In the genomic region with DNA sequence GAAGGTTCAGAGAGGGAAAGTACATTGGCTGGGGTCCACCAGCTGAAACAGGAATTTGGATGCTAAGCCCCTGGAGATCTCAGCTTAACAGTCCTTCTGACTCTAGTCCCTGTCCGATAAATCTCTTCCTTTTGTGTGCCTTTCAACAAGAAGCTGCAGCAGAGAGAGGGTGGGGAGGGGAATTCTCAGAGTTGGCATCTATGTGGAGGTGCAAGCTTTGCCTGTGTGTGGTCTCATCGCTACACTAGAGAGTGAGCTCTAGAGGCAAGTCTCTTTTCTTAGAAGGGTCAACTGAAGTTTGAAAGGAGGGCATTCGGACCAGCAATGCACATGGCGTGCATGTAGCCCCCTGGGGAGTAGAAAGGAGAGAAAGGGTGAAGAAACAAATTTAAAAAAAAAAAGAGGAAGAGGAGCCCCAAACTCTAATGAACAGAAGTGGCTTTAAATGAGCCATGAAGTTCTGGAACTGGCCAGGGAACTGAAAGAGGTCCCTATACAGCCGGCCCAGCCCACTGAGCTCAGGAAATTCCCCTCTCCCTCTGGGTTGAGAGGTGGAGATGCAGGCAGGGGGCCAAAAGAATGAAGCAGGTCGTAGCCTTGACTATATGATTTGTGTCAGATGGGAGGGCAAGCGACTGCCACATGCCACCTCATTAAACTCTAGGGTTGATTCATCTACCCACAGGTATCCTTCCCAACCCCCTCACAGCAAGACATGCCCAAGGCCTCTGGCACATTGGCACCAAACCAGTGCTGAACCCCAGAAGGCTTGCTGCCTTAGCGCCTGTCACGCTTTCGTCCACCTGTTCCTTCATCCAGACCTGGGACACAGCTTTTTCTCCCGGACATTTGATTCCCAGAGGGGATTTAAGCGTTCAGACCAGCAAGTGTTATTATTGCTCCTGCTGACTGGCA, we compare ENCODE assay signal across 8 mouse cellular contexts. TPM values are rescaled to one million over a fixed set of nuclear protein-coding genes. Genes with fewer than 3 reads are reported as not detected.
DNase-seq lines count a peak whose midpoint lies in the region; ATAC-seq and TF ChIP-seq lines count a peak whose summit lies in the region.

No protein-coding gene starts in this region.

- no peak for DNase-seq in left cerebral cortex, adult 2 months (ENCODE audit: extremely low spot score in 1 of 2, low spot score in 2 of 2)
- no peak for DNase-seq in left cerebral cortex, adult 8-10 months (ENCODE audit: low spot score in 2 of 2)
- DNase-seq in cerebellum, postnatal 14 days = peak; percentile 63 to 71
- no peak for DNase-seq in hindbrain, embryonic 14.5 days (ENCODE audit: low spot score)
- peak; percentile 44 for DNase-seq in retina, postnatal 1 day
- no peak for DNase-seq in yolk sac, embryonic 10.5 days (ENCODE audit: low spot score)
- DNase-seq in urinary bladder, adult 2 months (ENCODE audit: low spot score) = no peak

- H3K27ac ChIP-seq in left cerebral cortex, adult 2 months = peak overlapping the region; percentile 89; the same call in 1 of the 2 replicates
- H3K27ac ChIP-seq in hindbrain, embryonic 14.5 days = no peak overlapping the region

- ATAC-seq in hindbrain, embryonic 14.5 days (ENCODE audit: low FRiP score) = no peak
- ATAC-seq in inflammation-experienced regulatory T-cells, adult 6 months = no peak

- no peaks in the 10 kb centered on the region for H3K36me3 ChIP-seq in hindbrain, embryonic 14.5 days (replicated peaks; ENCODE audit: control insufficient read depth, insufficient read depth)

- intact Hi-C loops in left cerebral cortex, adult 2 months (cut with DNase I) = no loop called here

- no peaks in the 10 kb centered on the region for H3K9me3 ChIP-seq in hindbrain, embryonic 14.5 days (ENCODE audit: control insufficient read depth, low read length)

- WGBS in hindbrain, embryonic 14.5 days = 18% methylated on average over 12 of the region's 12 CpGs

- H3K4me1 ChIP-seq in hindbrain, embryonic 14.5 days (replicated peaks; ENCODE audit: control insufficient read depth, insufficient read depth, low read length) = peaks cover 29% of the 10 kb centered on the region

- no peak overlapping the region for H3K9ac ChIP-seq in hindbrain, embryonic 14.5 days

- no peak for TF ChIP-seq CTCF in left cerebral cortex, adult 2 months (IDR thresholded peaks at IDR 0.05)

- H3K4me3 ChIP-seq in left cerebral cortex, adult 2 months = peak overlapping the region; percentile 69
- H3K4me3 ChIP-seq in hindbrain, embryonic 14.5 days (replicated peaks; ENCODE audit: low read length) = peak overlapping the region; percentile 45

- H3K27me3 ChIP-seq in hindbrain, embryonic 14.5 days (ENCODE audit: control insufficient read depth, insufficient read depth, low read length) = peaks cover 39% of the 10 kb centered on the region

- peak overlapping the region; percentile 85 for H3K4me2 ChIP-seq in hindbrain, embryonic 14.5 days (replicated peaks)

RNA-seq across cellular contexts. Expression of a gene that starts 10.0 kb away (rescaled TPM):
- total RNA-seq in left cerebral cortex, adult 2 months (2021) = 10 to 100 TPM; 14.0 to 15.6 TPM
- total RNA-seq in left cerebral cortex, adult 8-10 months (2022) = 10 to 100 TPM; 11.0 to 13.4 (median 12.4) TPM
- polyA plus RNA-seq in hindbrain, embryonic 14.5 days (2014; fragmentation: Nextera tagmentation; extraction: Ambion mirVana) = 3.1 and 3.7 TPM in 2 replicates
- 10 to 100 TPM; 67.5 to 92.0 (median 70.5) TPM for polyA plus RNA-seq in inflammation-experienced regulatory T-cells, adult 6 months (2017; shearing (Covaris generic))
- polyA plus RNA-seq in urinary bladder, adult 2 months (2012; rRNA removed) = 1.8 and 2.7 TPM in 2 replicates

Comparison
In these comparisons a context has a peak if more than half of its experiments do, and no peak if none do; other contexts are left out.
1. DNase-seq: peak in cerebellum, postnatal 14 days (2 of 2) and retina, postnatal 1 day (single experiment); none in left cerebral cortex, adult 2 months (0 of 2), left cerebral cortex, adult 8-10 months (0 of 2), hindbrain, embryonic 14.5 days (single experiment), yolk sac, embryonic 10.5 days (single experiment) and urinary bladder, adult 2 months (single experiment).
2. RNA of a gene that starts 10.0 kb away (polyA plus RNA-seq): 67.5 to 92.0 TPM in inflammation-experienced regulatory T-cells, adult 6 months; 3.1 to 3.7 TPM in hindbrain, embryonic 14.5 days and 1.8 to 2.7 TPM in urinary bladder, adult 2 months; every median in the first group is over 10 times any median in the second.